Mouse (Mus musculus) liver (tissue): ENCODE measurements at regions not wholly inside any gene's neighbourhood (a gene's known extent, or its start where the extent isn't known, plus 50 kb on each side); places are given as distances from the start of the nearest gene placed in this dataset.
A peak's percentile ranks its signal among the peaks of the same experiment; 100 is the strongest.

ENCODE experiments used
- DNase-seq: peaks from one replicate; pipeline ENCODE4 v3.0.0-alpha.2; 2020; ENCODE audit warnings: mixed read lengths

DNA sequence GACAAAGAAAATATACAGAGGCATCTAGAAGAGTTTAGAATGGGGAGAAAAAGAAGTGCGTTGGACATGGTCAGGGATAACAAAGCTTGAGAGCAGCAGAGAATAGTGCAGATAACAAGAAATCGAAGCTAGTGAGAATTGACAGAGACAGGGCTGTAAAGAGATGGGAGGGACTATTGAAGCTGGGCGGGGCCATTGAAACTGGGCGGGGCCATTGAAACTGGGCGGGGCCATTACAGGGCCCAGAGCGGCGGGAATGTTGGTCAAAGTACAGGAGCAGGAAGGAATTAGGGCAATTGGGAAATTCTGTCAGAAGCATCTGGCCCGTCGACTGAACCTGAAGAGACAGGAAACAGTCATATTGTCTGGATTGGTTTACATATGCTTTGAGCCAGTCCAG, 243.3 kb upstream of the Srek1ip1 start:
- no peak for DNase-seq

DNA sequence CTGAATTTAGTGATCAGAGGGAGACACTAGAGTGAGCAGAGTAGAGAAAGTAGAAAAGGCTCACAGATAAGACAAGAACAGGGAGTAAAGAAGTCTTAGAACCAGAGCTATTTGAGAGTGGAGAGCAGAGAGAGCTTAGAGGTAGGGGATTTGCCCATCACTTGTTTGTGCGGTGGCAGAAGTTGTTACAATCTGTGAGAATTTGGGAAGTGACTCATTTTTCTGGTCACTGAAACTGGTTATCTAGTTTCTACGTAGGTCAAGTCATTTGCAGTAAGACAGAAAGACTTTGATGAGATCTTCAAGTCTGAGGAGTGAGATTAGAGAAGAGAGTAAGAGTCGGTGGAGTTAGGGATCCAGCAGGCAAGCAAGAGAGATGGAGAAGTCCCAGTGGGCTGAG, 239.0 kb upstream of the Srek1ip1 start:
- no peak for DNase-seq

DNA sequence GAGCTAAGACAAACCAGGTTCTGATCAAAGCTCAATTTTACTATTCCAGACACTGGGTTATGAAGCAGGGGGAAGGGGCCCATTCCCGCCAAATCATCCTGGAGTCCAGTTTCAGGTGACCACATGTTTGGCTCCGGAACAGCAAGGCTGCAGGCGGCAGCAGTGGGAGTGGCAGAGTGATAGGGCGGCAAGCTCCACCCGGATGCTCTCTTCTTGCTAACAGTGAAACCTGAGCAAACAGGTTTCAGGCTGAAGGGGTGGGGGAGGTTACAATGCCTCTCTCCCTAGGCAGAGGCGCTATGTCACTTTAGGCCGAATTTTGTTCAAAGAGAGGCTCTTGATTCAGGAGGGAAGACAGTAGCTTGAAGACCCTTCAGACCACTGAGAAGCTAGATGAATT, 235.7 kb upstream of the Srek1ip1 start:
- peak; percentile 11 for DNase-seq

DNA sequence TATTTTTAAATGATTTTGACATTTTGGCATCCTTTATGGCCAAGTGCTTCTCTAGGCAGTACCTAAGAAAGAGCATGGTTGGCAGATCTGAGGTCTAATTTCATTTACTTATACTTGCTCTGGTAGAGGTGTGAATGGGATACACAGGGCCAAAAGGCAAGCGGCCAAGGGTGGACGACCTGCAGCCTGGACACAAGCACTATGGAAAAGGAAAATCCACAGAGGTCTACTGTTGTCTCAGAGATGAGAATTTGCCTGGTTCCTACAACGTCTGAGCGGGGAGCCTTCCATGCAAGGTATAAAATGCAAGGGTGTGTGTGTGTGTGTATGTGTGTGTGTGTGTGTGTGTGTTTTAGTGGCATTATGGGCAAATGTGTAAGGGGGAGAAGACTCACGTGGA, 232.4 kb upstream of the Srek1ip1 start:
- DNase-seq = no peak

DNA sequence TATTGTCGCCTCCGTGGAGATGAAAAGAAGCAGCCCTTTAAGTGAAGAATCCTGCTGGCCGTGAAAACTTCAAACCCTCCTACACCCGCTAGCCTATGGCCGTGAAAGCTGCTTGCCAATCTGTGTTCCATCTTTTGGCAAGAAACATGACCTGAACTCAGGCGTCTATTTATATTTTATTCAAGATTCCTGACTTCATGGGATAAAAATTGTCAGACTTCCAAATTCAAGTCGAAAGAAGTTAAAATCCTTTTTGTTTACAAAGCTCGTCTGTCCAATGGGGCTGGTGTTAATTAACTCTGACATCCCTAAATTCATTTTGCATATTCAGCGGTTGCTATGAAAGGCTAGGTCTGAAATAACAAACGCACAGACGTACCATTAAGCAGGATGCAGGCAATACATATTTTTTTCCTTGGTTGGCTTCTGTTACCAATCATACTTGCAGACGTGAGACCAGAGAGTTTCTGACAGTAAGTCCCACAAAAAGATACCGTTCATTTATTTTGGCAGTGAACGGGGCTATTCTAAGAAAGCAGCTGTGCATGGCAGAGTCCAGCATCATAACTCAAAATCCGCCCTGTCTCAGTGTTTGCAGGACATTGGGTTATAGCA, 231.7 kb upstream of the Srek1ip1 start:
- no peak for DNase-seq

DNA sequence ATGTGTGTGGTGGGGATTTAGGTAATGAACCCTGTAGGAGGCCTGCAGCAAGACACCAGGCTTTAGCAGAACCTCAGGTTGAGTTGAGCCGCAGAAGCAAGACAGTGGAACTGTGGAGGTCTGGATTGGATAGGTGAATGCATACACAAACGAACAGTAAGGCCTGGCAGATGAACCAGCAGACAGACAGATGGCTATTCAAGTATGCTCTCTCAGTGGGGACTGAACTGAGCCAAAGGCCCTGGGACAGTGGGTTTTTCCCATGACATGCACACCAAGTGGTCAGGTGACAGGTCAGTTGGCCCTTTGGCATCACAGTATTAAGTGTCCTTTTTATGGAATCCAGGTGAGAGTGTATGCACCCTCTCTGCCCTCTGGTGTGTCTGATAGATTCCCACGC, 229.7 kb upstream of the Srek1ip1 start:
- no peak for DNase-seq

DNA sequence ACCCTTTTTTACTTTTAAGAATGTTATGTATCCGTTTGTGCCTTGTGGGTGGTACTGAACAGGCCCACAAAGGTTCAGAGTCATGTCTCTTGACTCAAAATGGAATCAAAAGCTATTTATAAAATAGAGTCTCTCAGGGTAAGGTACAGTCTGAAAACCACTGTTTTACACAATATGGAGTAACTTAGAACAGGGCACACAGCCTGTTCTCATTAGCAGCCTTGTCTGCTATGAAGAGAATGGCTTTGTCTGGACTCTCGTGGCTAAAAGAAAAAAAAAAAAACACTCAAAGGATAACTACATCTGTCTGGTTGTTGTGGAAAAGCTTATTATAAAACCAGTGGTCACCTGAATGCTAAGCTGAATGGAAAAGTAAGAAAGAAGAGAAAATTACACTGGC, 229.3 kb upstream of the Srek1ip1 start:
- DNase-seq = no peak

DNA sequence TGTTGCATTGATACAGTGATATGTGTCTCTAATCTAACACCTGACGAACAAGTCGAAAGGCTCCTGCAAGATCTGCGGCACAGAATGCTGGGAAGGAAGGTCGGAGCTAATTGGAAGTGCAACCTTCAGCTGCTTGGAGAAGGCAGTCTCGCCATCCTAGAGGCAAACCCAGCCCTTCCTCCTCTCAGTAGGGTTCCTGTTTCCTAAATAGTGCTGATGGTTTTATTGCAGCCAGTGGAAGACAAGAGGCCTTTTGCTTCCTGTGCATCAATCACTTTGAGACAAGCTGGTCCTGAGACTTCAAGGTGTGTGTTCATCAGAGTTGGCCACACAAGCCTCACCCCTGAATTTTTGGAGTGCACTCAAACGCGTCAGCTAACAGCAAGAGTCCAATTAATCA, 228.4 kb upstream of the Srek1ip1 start:
- no peak for DNase-seq

DNA sequence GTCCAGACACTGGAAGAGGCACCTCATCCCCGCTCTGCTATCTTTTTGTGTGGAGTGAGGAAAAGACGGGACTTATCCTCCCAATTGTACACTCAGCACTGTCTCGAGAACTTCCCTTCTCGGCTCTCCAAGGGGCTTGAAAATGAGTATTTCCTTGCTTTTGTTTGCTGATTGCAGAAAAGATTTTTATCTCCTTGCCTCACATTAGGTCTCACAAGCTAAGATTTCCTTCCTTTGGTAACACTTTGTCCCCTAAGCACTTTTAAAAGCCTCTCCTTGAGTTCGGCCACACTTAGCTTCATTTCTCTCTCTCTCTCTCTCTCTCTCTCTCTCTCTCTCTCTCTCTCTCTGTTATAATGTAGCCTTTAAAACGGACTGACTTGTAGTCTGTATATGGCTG, 222.5 kb upstream of the Srek1ip1 start:
- no peak for DNase-seq

DNA sequence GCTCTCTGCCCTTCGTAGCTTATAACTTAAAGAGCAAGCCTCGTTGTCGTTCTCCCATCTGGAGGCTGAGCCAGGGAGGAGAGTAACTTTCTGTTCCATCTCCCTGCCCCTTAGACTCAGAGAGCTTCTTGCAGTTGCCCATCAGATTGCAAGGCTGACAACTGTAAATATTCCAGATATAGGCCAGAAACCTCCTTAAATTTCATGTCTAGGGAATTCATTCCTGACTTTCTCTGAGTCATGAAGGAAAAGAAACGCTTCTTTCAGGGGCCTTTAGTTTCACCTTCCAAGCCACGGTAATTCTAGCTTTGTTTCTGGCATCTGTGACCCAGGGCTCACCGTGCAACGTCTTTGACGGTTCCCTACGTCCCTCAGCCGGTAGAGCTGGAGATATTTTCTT, 220.0 kb upstream of the Srek1ip1 start:
- DNase-seq = no peak

DNA sequence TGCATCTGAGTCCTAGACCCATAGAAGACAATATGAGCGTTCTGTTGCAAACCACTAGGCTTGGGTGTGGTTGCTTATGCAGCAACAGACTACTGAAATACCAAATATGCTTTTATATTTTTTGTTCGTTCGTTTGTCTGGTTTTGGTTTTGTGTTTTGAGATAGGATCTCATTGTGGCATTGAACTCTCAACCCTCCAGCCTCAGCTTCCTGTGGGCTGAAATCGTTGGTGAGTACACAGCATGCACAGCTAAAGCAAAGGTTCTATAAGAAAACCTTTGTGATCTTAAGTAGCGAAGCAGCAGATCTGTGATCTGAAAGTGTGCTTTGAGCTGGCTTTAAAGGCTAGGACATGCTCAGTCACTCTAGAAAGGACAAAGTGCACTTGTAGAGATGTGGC, 217.9 kb upstream of the Srek1ip1 start:
- DNase-seq = no peak

DNA sequence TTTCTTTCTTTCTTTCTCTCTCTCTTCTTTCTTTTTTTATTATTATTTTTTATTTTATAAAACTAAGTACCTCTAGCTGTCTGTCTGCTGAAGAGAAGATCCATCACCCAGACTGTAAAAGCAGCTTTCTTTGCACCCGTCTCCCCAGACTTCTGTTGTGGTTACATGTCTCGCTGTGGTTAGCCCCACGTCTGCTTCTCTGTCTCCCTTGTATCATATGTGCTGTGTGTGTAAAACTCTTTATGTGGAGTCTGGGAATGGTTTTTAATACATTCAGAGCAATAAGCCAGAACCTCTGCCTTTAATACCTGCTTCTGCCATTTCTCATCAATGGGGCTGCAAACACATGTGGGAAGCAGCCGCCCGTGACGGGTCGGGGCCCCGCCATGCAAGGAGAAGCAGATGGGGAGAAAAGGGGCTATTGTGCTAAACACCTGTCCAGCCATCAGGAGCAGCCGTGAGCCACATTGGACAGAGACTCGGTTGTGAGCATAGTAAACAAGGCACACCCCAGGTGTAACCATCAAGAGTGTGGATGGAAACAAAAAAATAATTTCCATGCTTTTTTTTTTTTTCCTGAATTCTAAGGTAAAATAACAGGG, 216.0 kb upstream of the Srek1ip1 start:
- DNase-seq = no peak

DNA sequence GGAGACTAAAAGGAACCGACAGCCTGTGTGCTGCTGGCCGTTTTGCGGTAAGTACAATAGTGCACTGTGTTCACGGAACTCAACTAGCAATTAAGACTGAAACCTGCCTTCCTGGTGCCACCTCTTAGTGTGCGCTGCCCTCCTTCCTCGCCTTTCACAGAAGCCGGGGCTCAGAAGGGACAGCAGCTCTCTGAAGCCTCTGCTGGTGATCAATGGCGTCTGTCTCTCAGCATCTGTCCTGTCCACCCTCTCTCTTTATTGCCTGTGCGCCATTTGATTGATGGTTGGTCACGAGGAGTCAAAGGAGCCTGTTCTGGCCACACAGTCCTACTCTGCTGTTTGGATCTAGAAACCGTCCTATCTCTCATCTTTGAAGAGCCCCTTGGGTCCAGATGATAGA, 214.4 kb upstream of the Srek1ip1 start:
- DNase-seq = no peak

DNA sequence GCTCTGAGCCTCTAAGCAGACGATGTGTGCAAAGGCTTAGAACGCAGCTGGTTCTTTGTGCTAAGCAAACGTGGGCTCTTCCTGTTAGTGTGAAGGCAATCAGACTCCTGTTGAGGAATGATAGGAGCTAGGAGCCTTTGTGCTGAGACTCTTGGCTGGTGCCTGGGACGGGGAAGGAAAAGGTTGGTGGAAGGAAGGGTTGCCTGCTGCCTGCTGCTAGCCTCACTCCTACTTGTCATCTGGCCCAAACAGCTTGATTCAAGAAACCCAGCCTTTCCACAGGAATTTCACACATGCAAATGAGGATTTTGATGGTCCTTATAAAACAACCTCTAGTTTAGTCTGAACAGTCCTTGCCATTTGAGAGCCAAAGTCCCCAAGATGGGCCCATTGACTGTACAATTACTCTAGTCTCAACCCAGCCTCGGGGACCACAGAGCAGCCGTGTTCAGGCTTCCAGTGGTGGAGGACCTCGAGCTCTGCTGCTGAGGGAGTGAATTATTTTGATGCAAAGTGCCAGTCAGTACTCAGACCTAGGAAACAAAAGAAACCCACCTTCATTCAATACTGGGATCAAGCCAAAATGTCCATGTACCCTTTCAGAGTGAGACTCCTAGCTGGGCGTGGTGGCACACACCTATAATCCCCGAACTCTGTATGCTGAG, 211.5 kb upstream of the Srek1ip1 start:
- DNase-seq = no peak
